Mouse (Mus musculus) C2C12 (cell line): ENCODE results near the gene Fntb. TPM values are rescaled to one million over a fixed set of nuclear protein-coding genes. Genes with fewer than 3 reads are reported as not detected.
A peak's percentile ranks its signal among the peaks of the same experiment; 100 is the strongest.

ENCODE experiments used
- H3K27me3 ChIP-seq: one replicate; pipeline ENCODE4 v1.6.1; 2011; ENCODE audit not compliant: control insufficient read depth, insufficient read depth, insufficient read length
- H3K36me3 ChIP-seq: one replicate; pipeline ENCODE4 v1.6.1; 2011; ENCODE audit not compliant: control insufficient read depth, insufficient read depth
- H3K4me3 ChIP-seq: one replicate; pipeline ENCODE4 v1.5.1; 2011; ENCODE audit warnings: mild to moderate bottlenecking, control low read depth; ENCODE audit not compliant: poor library complexity, insufficient read depth, severe bottlenecking
- H3K79me2 ChIP-seq: one replicate; pipeline ENCODE4 v1.6.1; 2011; ENCODE audit not compliant: control insufficient read depth, insufficient read depth
- H3K79me3 ChIP-seq: one replicate; pipeline ENCODE4 v1.6.1; 2011; ENCODE audit warnings: low read depth, control low read depth
- H3ac ChIP-seq: one replicate; pipeline ENCODE3; 2011; ENCODE audit warnings: low read depth; ENCODE audit not compliant: control insufficient read depth, insufficient read length
- CEBPB ChIP-seq: IDR thresholded peaks from one replicate; pipeline ENCODE4 v1.6.1; 2011; ENCODE audit warnings: low read depth, mild to moderate bottlenecking, control low read depth, moderate library complexity
- CTCF ChIP-seq: IDR thresholded peaks from one replicate; pipeline ENCODE4 v1.5.1; 2011; ENCODE audit not compliant: control insufficient read depth, insufficient read depth, insufficient read length
- FOSL1 ChIP-seq: IDR thresholded peaks from one replicate; pipeline ENCODE4 v1.8.0; 2011; ENCODE audit warnings: mild to moderate bottlenecking, low read length; ENCODE audit not compliant: poor library complexity, insufficient read depth, severe bottlenecking
- MAX ChIP-seq: IDR thresholded peaks from one replicate; pipeline ENCODE4 v1.6.1; 2011; ENCODE audit warnings: mild to moderate bottlenecking, control low read depth
- MYOD1 ChIP-seq: IDR thresholded peaks from one replicate; pipeline ENCODE4 v1.6.1; 2011; ENCODE audit warnings: low read depth; ENCODE audit not compliant: control insufficient read depth, insufficient read length
- MYOG ChIP-seq: IDR thresholded peaks from one replicate; pipeline ENCODE4 v1.6.1; 2011; ENCODE audit not compliant: control insufficient read depth, insufficient read length; ENCODE audit errors: extremely low read depth
- USF1 ChIP-seq: IDR thresholded peaks from one replicate; pipeline ENCODE4 v1.6.1; 2011; ENCODE audit warnings: low read depth, mild to moderate bottlenecking, control low read depth, moderate library complexity
- polyA plus RNA-seq: library from polyadenylated mRNA; unstranded; fragments of >200 nt; fragmentation: generic; extraction: Trizol; gene quantifications from one replicate; pipeline ENCODE4 v1.2.1, GENCODE M21; 2012; ENCODE audit warnings: missing spikeins

Fntb gene
- polyA plus RNA-seq, 1 experiment = 19.6 TPM

- Histone ChIP-seq H3K36me3 (peaks cover 3% of the 10 kb centered on the region), H3K79me3 (no peaks in the 10 kb centered on the region), H3ac (no peak overlapping the region), H3K4me3 (no peak overlapping the region), H3K27me3 (no peaks in the 10 kb centered on the region), H3K79me2 (no peaks in the 10 kb centered on the region)
- TF ChIP-seq CTCF (no peak), CEBPB (no peak), MYOD1 (peak; percentile 50)
These were observed 159.7 kb downstream of the Fntb start for GRCm38 (mm10) chr12:76924904-76925604.

DNA sequence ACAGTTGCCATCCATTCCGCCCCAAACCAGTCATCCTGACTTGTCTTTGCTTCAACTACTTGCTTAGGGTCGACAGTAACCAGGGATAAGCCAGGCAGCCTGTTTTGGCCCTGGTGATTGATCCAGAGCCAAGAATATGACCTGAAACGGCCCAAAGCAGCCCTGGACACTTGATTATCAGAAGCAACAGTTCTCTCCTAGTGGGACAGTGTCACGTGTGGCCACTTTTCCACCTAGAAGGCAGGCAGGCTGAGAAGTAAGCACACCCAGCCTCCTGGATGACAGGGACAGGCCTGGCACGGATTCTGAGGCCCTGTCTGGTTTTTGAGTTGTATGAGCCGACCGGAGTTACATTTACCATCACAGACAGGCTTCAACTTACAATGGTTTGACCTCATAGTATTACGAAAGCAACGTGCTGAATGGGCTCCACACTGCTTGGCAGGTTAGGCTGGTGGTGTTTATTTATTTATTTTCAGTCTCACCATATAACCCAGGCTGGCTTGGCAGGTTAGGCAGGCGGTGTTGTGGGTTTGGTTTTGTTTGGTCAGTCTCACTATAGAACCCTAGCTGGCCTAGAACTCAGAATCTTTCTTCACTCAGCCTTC lies 161.1 kb downstream of the Fntb start:
- H3ac ChIP-seq = no peak overlapping the region
- no peaks in the 10 kb centered on the region for H3K27me3 ChIP-seq
- no peaks in the 10 kb centered on the region for H3K79me3 ChIP-seq
- no peaks in the 10 kb centered on the region for H3K36me3 ChIP-seq
- H3K79me2 ChIP-seq = no peaks in the 10 kb centered on the region
- no peak overlapping the region for H3K4me3 ChIP-seq
- TF ChIP-seq FOSL1 = no peak
- TF ChIP-seq MAX = no peak
- TF ChIP-seq CTCF = no peak
- no peak for TF ChIP-seq MYOG
- TF ChIP-seq CEBPB = no peak
- no peak for TF ChIP-seq USF1

- no peaks in the 10 kb centered on the region for H3K79me3 ChIP-seq
- no peaks in the 10 kb centered on the region for H3K27me3 ChIP-seq
- H3K79me2 ChIP-seq = no peaks in the 10 kb centered on the region
- no peak overlapping the region for H3K4me3 ChIP-seq
- TF ChIP-seq CTCF = no peak
- no peak overlapping the region for H3ac ChIP-seq
- no peaks in the 10 kb centered on the region for H3K36me3 ChIP-seq
These were observed 161.6 kb downstream of the Fntb start for GRCm38 (mm10) chr12:76927012-76927411.

DNA sequence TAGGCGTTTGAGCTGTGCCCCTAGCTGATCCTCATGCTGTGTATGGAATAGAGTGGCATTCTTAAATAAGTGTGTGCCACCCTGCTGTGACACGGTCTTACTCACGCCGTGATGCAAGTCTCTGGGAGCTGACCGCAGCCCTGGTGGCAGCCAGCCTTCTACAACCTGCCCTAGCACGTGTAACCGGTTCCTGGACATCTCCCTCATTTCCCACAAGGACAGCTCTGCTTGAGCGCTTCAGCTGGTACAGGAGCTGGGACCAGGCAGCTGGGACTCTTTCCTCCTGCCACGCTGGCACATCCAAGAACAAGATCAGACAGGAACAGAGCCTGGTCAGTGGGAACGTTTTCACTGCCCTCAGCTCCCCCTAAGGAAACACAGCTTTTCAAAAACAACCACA lies 162.2 kb downstream of the Fntb start:
- TF ChIP-seq MAX = no peak
- no peak for TF ChIP-seq MYOG
- no peak for TF ChIP-seq CTCF
- no peak for TF ChIP-seq FOSL1
- no peak for TF ChIP-seq CEBPB
- no peak for TF ChIP-seq USF1
- TF ChIP-seq MYOD1 = no peak
- H3K79me3 ChIP-seq = no peaks in the 10 kb centered on the region
- H3K36me3 ChIP-seq = no peaks in the 10 kb centered on the region
- no peak overlapping the region for H3ac ChIP-seq
- no peaks in the 10 kb centered on the region for H3K27me3 ChIP-seq
- no peaks in the 10 kb centered on the region for H3K79me2 ChIP-seq
- no peak overlapping the region for H3K4me3 ChIP-seq

DNA sequence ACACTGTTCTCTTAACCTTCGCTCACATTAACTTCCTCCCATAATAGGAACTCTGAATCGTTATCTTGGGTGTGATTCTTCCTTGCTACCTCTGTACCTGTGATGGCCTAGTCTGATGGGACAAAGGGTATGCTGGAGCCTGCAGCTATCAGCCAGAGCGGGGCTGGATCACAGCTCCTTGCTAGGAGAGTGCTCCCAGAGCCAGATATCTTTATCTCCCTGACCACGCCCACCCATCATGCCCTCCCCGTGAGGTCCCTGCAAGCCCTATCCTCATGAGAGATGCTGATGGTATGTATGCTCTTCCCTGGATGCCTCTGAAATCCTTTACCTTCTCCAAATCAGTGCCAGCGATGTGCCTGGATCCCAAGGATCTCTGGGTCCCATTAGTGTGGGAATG lies 164.8 kb downstream of the Fntb start:
- Histone ChIP-seq H3K79me2 (no peaks in the 10 kb centered on the region), H3K79me3 (no peaks in the 10 kb centered on the region), H3K27me3 (no peaks in the 10 kb centered on the region), H3K4me3 (no peak overlapping the region), H3K36me3 (no peaks in the 10 kb centered on the region), H3ac (no peak overlapping the region)
- TF ChIP-seq CEBPB = no peak
- TF ChIP-seq MYOD1 = no peak
- no peak for TF ChIP-seq CTCF
- TF ChIP-seq MYOG = no peak
- TF ChIP-seq FOSL1 = no peak
- TF ChIP-seq MAX = no peak
- no peak for TF ChIP-seq USF1

- Histone ChIP-seq H3K79me3 (no peaks in the 10 kb centered on the region), H3K36me3 (peaks cover 13% of the 10 kb centered on the region), H3ac (no peak overlapping the region), H3K27me3 (no peaks in the 10 kb centered on the region), H3K79me2 (no peaks in the 10 kb centered on the region), H3K4me3 (no peak overlapping the region)
- TF ChIP-seq FOSL1 = no peak
- no peak for TF ChIP-seq MAX
- TF ChIP-seq USF1 = no peak
- no peak for TF ChIP-seq CEBPB
- no peak for TF ChIP-seq MYOG
- no peak for TF ChIP-seq MYOD1
- no peak for TF ChIP-seq CTCF
These were observed 166.6 kb downstream of the Fntb start for GRCm38 (mm10) chr12:76931739-76932687.
